Mouse (Mus musculus) kidney, embryonic 14.5 days (tissue): ENCODE results near the gene Wipf1. TPM values are rescaled to one million over a fixed set of nuclear protein-coding genes. Genes with fewer than 3 reads are reported as not detected.

Source experiments
- ATAC-seq: fragments of 200-750 bp; cut with Nextera tagmentation; 2 replicates; pipeline ENCODE4 v1.8.0; 2017; ENCODE audit warnings: moderate number of reproducible peaks, mild to moderate bottlenecking, moderate TSS enrichment, moderate library complexity; ENCODE audit not compliant: low FRiP score, low TSS enrichment
- H3K27ac ChIP-seq: fragments of 300-500 bp; sonication (generic); 2 replicates; pipeline ENCODE4 v1.5.1; 2014; ENCODE audit warnings: low read depth, mild to moderate bottlenecking, low read length, moderate library complexity, mixed read lengths
- H3K27me3 ChIP-seq: fragments of 300-500 bp; sonication (generic); 2 replicates; pipeline ENCODE4 v1.6.1; 2014; ENCODE audit warnings: mild to moderate bottlenecking, low read length; ENCODE audit not compliant: control insufficient read depth, insufficient read depth
- H3K36me3 ChIP-seq: fragments of 300-500 bp; sonication (generic); 2 replicates; pipeline ENCODE4 v1.6.1; 2014; ENCODE audit warnings: low read length, mixed read lengths; ENCODE audit not compliant: control insufficient read depth, insufficient read depth
- H3K4me1 ChIP-seq: fragments of 300-500 bp; sonication (generic); 2 replicates; pipeline ENCODE4 v1.6.1; 2014; ENCODE audit warnings: low read length, mixed read lengths; ENCODE audit not compliant: control insufficient read depth, insufficient read depth
- H3K4me2 ChIP-seq: fragments of 300-500 bp; sonication (generic); replicated peaks from 2 replicates; pipeline ENCODE4 v1.6.1; 2014; ENCODE audit warnings: low read depth, mild to moderate bottlenecking, low read length
- H3K4me3 ChIP-seq: fragments of 300-500 bp; sonication (generic); 2 replicates; pipeline ENCODE4 v1.5.1; 2014; ENCODE audit warnings: mild to moderate bottlenecking, low read length
- H3K9ac ChIP-seq: fragments of 300-500 bp; sonication (generic); 2 replicates; pipeline ENCODE4 v1.6.1; 2014; ENCODE audit warnings: low read depth, mild to moderate bottlenecking, low read length, moderate library complexity
- H3K9me3 ChIP-seq: fragments of 300-500 bp; sonication (generic); 2 replicates; pipeline ENCODE4 v1.6.1; 2016; ENCODE audit warnings: low read length; ENCODE audit not compliant: control insufficient read depth
- WGBS: fragments of 180-500 bp; shearing (Covaris S2); extraction: QIAGEN DNeasy Blood & Tissue Kit; methylation state at CpG from one replicate; pipeline ENCODE4 v1.1.7; 2014; 5-methylcytosine and 5-hydroxymethylcytosine counted together
- polyA plus RNA-seq: library from polyadenylated mRNA; unstranded; fragments of >200 nt; fragmentation: Nextera tagmentation; extraction: Ambion mirVana; gene quantifications from 2 replicates; pipeline ENCODE4 v1.2.1, GENCODE M21; 2014

Gene Wipf1
- polyA plus RNA-seq, 1 experiment from 2014 or later: 12.9 TPM

DNA sequence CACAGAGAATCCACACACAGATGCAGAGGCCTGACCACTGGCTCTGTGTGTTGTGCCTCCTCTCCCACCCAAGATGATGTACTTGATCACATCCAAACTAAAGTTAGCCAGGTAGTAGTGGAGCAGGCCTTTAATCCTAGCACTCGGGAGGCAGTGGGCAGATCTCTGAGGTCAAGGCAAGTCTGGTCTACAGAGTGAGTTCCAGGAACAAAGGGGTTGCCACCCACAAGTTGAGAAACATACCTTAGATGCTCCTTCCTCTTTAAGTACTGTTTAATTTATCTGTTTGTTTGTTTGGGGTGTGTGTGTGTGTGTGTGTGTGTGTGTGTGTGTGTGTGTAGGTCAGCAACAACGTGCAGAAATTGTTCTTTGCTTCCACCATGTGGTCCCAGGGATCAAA lies 67.3 kb downstream of the Wipf1 start:
- no peak overlapping the region for H3K9ac ChIP-seq
- H3K27ac ChIP-seq: no peak overlapping the region
- peaks cover 7% of the 10 kb centered on the region; the same call in 1 of the 2 replicates for H3K4me1 ChIP-seq
- H3K27me3 ChIP-seq: no peaks in the 10 kb centered on the region
- 80% methylated on average over 2 of the region's 2 CpGs for WGBS
- H3K4me2 ChIP-seq: no peak overlapping the region
- no peaks in the 10 kb centered on the region for H3K9me3 ChIP-seq
- no peaks in the 10 kb centered on the region for H3K36me3 ChIP-seq
- no peak overlapping the region for H3K4me3 ChIP-seq
- no peak for ATAC-seq

GRCm38 (mm10) chr2:73460168-73460567 lies 69.4 kb downstream of the Wipf1 start:
- H3K27me3 ChIP-seq: no peaks in the 10 kb centered on the region
- no peaks in the 10 kb centered on the region for H3K9me3 ChIP-seq
- no peak for ATAC-seq
- no peak overlapping the region for H3K9ac ChIP-seq
- no peak overlapping the region for H3K4me2 ChIP-seq
- H3K36me3 ChIP-seq: no peaks in the 10 kb centered on the region
- H3K4me1 ChIP-seq: peaks cover 7% of the 10 kb centered on the region; the same call in 1 of the 2 replicates
- no peak overlapping the region for H3K27ac ChIP-seq
- 39% methylated on average over 3 of the region's 3 CpGs for WGBS
- H3K4me3 ChIP-seq: no peak overlapping the region

DNA sequence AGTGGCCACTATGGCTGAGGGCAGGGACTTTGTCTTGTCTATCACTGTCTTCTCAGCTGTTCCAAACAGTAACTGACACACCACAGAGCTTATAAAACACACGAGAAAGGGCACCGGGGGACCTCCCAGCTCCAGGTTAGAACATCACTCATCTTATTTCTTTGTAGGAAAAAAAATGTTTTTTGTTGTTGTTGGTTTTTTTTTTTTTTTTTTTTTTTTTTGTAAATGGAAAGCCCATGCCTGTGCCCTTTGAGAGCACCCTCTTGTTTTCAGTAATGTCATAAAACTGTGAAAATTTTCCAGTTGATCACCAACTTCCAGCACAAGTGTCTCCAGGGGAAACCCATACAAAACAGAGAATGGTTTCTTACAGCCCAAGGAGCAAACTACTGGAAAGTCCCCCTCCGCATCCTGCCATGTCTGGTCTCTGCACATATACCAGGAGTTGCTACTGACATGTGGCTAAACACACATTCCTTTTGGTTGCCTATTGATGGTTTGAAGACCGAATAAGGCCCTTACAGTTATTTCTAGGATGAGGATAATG lies 69.9 kb downstream of the Wipf1 start:
- no peak overlapping the region for H3K27ac ChIP-seq
- ATAC-seq: no peak
- WGBS: 81% methylated on average over 4 of the region's 4 CpGs
- H3K9me3 ChIP-seq: no peaks in the 10 kb centered on the region
- no peaks in the 10 kb centered on the region for H3K36me3 ChIP-seq
- no peak overlapping the region for H3K4me3 ChIP-seq
- H3K4me1 ChIP-seq: peaks cover 7% of the 10 kb centered on the region; the same call in 1 of the 2 replicates
- no peak overlapping the region for H3K4me2 ChIP-seq
- no peaks in the 10 kb centered on the region for H3K27me3 ChIP-seq
- H3K9ac ChIP-seq: no peak overlapping the region

DNA sequence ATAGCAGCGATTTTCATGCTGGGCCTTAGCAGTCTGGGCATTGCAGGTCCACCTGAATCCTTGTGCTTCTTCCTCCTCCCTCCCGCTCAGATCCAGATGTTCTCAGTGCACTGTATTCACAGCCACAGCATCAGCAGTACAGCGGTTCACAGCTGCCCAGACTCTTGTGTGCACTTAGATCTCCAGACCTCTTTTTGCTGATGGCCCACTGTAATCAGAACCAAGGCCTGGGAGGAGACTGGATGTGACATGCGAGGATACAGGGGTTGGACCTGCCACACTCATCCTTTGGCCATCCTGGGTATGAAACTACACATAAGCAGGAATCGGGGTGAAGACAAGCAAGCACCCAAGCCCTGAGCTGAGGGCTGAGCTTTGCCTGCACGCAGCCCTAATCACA lies 72.6 kb downstream of the Wipf1 start:
- Histone ChIP-seq H3K27ac (no peak overlapping the region), H3K4me1 (no peaks in the 10 kb centered on the region), H3K4me2 (no peak overlapping the region), H3K9ac (no peak overlapping the region), H3K27me3 (no peaks in the 10 kb centered on the region), H3K4me3 (no peak overlapping the region), H3K9me3 (no peaks in the 10 kb centered on the region), H3K36me3 (no peaks in the 10 kb centered on the region)
- no peak for ATAC-seq
- 87% methylated on average over 6 of the region's 6 CpGs for WGBS

GRCm38 (mm10) chr2:73456154-73456553 lies 73.4 kb downstream of the Wipf1 start:
- H3K27me3 ChIP-seq: no peaks in the 10 kb centered on the region
- no peak overlapping the region for H3K4me3 ChIP-seq
- H3K9me3 ChIP-seq: no peaks in the 10 kb centered on the region
- H3K9ac ChIP-seq: no peak overlapping the region
- WGBS: 93% methylated on average over 3 of the region's 3 CpGs
- H3K27ac ChIP-seq: no peak overlapping the region
- no peaks in the 10 kb centered on the region for H3K36me3 ChIP-seq
- no peaks in the 10 kb centered on the region for H3K4me1 ChIP-seq
- no peak overlapping the region for H3K4me2 ChIP-seq
- no peak for ATAC-seq

GRCm38 (mm10) chr2:73455541-73455940 lies 74.0 kb downstream of the Wipf1 start:
- no peak for ATAC-seq
- Histone ChIP-seq H3K36me3 (no peaks in the 10 kb centered on the region), H3K4me2 (no peak overlapping the region), H3K27me3 (no peaks in the 10 kb centered on the region), H3K4me3 (no peak overlapping the region), H3K4me1 (peaks cover 2% of the 10 kb centered on the region), H3K9me3 (no peaks in the 10 kb centered on the region), H3K9ac (no peak overlapping the region), H3K27ac (no peak overlapping the region)
- WGBS: 82% methylated on average over 4 of the region's 4 CpGs

GRCm38 (mm10) chr2:73454682-73455081 lies 74.9 kb downstream of the Wipf1 start:
- WGBS: 87% methylated on average over 13 of the region's 13 CpGs
- ATAC-seq: no peak

DNA sequence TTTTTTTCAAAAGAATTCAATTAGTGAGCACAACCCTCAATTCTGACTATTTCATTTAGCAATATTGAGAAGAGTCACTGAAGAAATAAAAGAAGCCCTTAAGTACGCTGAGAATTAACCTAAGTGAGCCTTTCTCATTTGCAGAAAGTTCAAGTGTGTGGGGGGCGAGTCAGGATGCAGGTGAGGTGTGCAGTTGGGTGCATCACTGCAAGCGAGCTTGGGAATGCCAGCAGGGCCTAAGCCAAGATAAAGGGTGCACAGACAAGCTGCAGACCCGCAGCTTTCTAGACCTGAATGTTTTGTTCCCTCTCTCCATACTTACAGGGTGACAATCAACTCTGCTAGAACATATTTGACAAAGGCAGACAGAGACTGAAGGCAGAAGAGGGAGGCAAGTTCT lies 75.3 kb downstream of the Wipf1 start:
- WGBS: 85% methylated on average over 4 of the region's 4 CpGs
- no peak for ATAC-seq

More at GRCm38 (mm10) chr2:73454682-73455081, 74.9 kb downstream of the Wipf1 start:
- H3K36me3 ChIP-seq: no peaks in the 10 kb centered on the region
- H3K4me3 ChIP-seq: no peak overlapping the region
- no peak overlapping the region for H3K27ac ChIP-seq
- H3K9ac ChIP-seq: no peak overlapping the region
- no peaks in the 10 kb centered on the region for H3K9me3 ChIP-seq
- no peaks in the 10 kb centered on the region for H3K27me3 ChIP-seq
- H3K4me1 ChIP-seq: peaks cover 10% of the 10 kb centered on the region
- H3K4me2 ChIP-seq: no peak overlapping the region

DNA sequence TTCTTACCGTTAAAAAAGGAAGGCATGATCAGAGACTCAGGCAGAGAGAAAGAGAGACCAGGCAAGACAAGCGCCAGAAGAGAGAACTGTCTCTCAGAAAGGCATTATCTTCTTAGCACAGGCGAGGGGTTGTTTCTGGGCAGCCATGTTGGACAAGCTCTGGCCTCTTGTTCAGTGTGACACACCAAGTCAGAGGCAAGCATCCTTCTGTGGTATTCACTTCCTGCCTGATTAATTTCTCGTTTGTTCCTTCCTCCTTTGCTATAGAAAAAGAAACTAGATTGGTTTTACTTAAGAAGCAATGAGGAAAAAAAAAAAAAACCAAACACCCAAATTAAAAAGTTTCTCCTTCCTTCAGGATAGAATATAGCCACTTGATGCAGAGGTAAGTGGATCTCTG lies 75.8 kb downstream of the Wipf1 start:
- WGBS: 57% methylated on average over 4 of the region's 4 CpGs
- Histone ChIP-seq H3K36me3 (no peaks in the 10 kb centered on the region), H3K27ac (no peak overlapping the region), H3K4me2 (no peak overlapping the region), H3K9me3 (no peaks in the 10 kb centered on the region), H3K4me3 (no peak overlapping the region), H3K9ac (no peak overlapping the region), H3K27me3 (no peaks in the 10 kb centered on the region), H3K4me1 (peaks cover 14% of the 10 kb centered on the region)
- no peak for ATAC-seq

More for the DNA sequence above, 75.3 kb downstream of the Wipf1 start:
- Histone ChIP-seq H3K27ac (no peak overlapping the region), H3K4me3 (no peak overlapping the region), H3K9ac (no peak overlapping the region), H3K27me3 (no peaks in the 10 kb centered on the region), H3K4me2 (no peak overlapping the region), H3K4me1 (peaks cover 11% of the 10 kb centered on the region), H3K36me3 (no peaks in the 10 kb centered on the region), H3K9me3 (no peaks in the 10 kb centered on the region)
